Mouse (Mus musculus) embryonic facial prominence, embryonic 15.5 days (tissue): ENCODE results near the gene Cnfn. TPM values are rescaled to one million over a fixed set of nuclear protein-coding genes. Genes with fewer than 3 reads are reported as not detected.

Experiments
- polyA plus RNA-seq: library from polyadenylated mRNA; unstranded; fragments of >200 nt; fragmentation: Nextera tagmentation; extraction: Ambion mirVana; gene quantifications from 2 replicates; pipeline ENCODE4 v1.2.1, GENCODE M21; 2015

Cnfn gene
- polyA plus RNA-seq, 1 experiment from 2014 or later: 382 TPM

Other genes with a start within 250 kb of the Cnfn start
- gene Pou2f2, start 190.0 kb downstream of the Cnfn start, polyA plus RNA-seq: 1.1 and 2.0 TPM in 2 replicates
- gene Dedd2, start 149.1 kb downstream of the Cnfn start, polyA plus RNA-seq: 13.2 and 14.7 TPM in 2 replicates
- gene Zfp526, start 148.3 kb downstream of the Cnfn start, polyA plus RNA-seq: 3.3 TPM in 2 replicates
- 11.5 and 13.0 TPM in 2 replicates for gene Gsk3a, start 131.9 kb downstream of the Cnfn start, polyA plus RNA-seq
- 21.0 and 22.1 TPM in 2 replicates for gene Erf, start 119.0 kb downstream of the Cnfn start, polyA plus RNA-seq
- gene Cic, start 102.0 kb downstream of the Cnfn start, polyA plus RNA-seq: 46.3 and 50.6 TPM in 2 replicates
- 213 and 216 TPM in 2 replicates for gene Pafah1b3, start 71.7 kb downstream of the Cnfn start, polyA plus RNA-seq
- 0.49 and 0.65 TPM in 2 replicates for gene Prr19, start 68.3 kb downstream of the Cnfn start, polyA plus RNA-seq
- gene Tmem145, start 63.6 kb downstream of the Cnfn start, polyA plus RNA-seq: 1.2 and 1.8 TPM in 2 replicates
- 16.4 and 17.3 TPM in 2 replicates for gene Megf8, start 52.6 kb downstream of the Cnfn start, polyA plus RNA-seq
- gene Lipe, start 29.0 kb upstream of the Cnfn start, polyA plus RNA-seq: 8.3 and 10.2 TPM in 2 replicates
- gene Cxcl17, start 43.2 kb upstream of the Cnfn start, polyA plus RNA-seq: 1.9 and 4.3 TPM in 2 replicates
- 6.7 and 7.1 TPM in 2 replicates for gene Ceacam1, start 107.9 kb upstream of the Cnfn start, polyA plus RNA-seq
- 0.11 TPM in 1 of 2 replicates, not detected in the other for gene Ceacam2, start 170.1 kb upstream of the Cnfn start, polyA plus RNA-seq
- not detected in 2 replicates for gene Erich4, start 246.2 kb upstream of the Cnfn start, polyA plus RNA-seq
- 30.6 and 33.8 TPM in 2 replicates for gene Dmac2, start 249.7 kb upstream of the Cnfn start, polyA plus RNA-seq